Comparison of ENCODE assay signal across 8 mouse cellular contexts in genomic region chr9:92499710-92500410, GRCm38 (mm10). TPM values are rescaled to one million over a fixed set of nuclear protein-coding genes. Genes with fewer than 3 reads are reported as not detected.
DNase-seq lines count a peak whose midpoint lies in the region; ATAC-seq and TF ChIP-seq lines count a peak whose summit lies in the region.

No protein-coding gene starts in this region.

- no peak overlapping the region for H3K4me2 ChIP-seq in heart, embryonic 12.5 days
- H3K4me2 ChIP-seq in midbrain, embryonic 11.5 days: no peak overlapping the region

- intact Hi-C loops in left cerebral cortex, adult 2 months (cut with DNase I): loop anchor here (1.0 to 10.0 kb wide), 3 partner anchors 111 to 575 kb away; no protein-coding TSS in a partner anchor

- ATAC-seq in heart, embryonic 12.5 days (ENCODE audit: insufficient number of reproducible peaks, low FRiP score): no peak
- peak; percentile 83 for ATAC-seq in inflammation-experienced regulatory T-cells, adult 6 months
- ATAC-seq in midbrain, embryonic 11.5 days (ENCODE audit: low FRiP score): peak; percentile 86

- no peaks in the 10 kb centered on the region for H3K36me3 ChIP-seq in heart, embryonic 12.5 days
- no peaks in the 10 kb centered on the region for H3K36me3 ChIP-seq in midbrain, embryonic 11.5 days (ENCODE audit: control insufficient read depth, insufficient read depth, low read length)

- no peak overlapping the region for H3K9ac ChIP-seq in heart, embryonic 12.5 days
- H3K9ac ChIP-seq in midbrain, embryonic 11.5 days (ENCODE audit: low read length): no peak overlapping the region

- TF ChIP-seq CTCF in left cerebral cortex, adult 2 months (IDR thresholded peaks at IDR 0.05): peak; percentile 89

- WGBS in heart, embryonic 12.5 days: 43% methylated on average over 12 of the region's 12 CpGs
- WGBS in midbrain, embryonic 11.5 days: 43% methylated on average over 12 of the region's 12 CpGs

- no peaks in the 10 kb centered on the region for H3K27me3 ChIP-seq in heart, embryonic 12.5 days (replicated peaks)
- H3K27me3 ChIP-seq in midbrain, embryonic 11.5 days (ENCODE audit: control insufficient read depth, insufficient read depth, low read length): no peaks in the 10 kb centered on the region

- no peaks in the 10 kb centered on the region for H3K4me1 ChIP-seq in heart, embryonic 12.5 days (replicated peaks)
- H3K4me1 ChIP-seq in midbrain, embryonic 11.5 days (ENCODE audit: control insufficient read depth, insufficient read depth, low read length): no peaks in the 10 kb centered on the region

- peak; percentile 95 for DNase-seq in heart, adult 11 months
- peak; percentile 71 for DNase-seq in cerebellum, adult 8-10 months
- DNase-seq in frontal cortex, adult 2 months (ENCODE audit: extremely low spot score in 1 of 2, low spot score in 1 of 2): peak; percentile 38 to 93
- peak; percentile 73 to 88 for DNase-seq in left cerebral cortex, adult 2 months (ENCODE audit: extremely low spot score in 1 of 2, low spot score in 2 of 2)
- DNase-seq in midbrain, embryonic 11.5 days (ENCODE audit: low spot score, missing footprints): peak; percentile 96
- peak; percentile 37 to 78 for DNase-seq in spleen, adult 18-20 months

- no peaks in the 10 kb centered on the region for H3K9me3 ChIP-seq in heart, embryonic 12.5 days (replicated peaks)
- no peaks in the 10 kb centered on the region for H3K9me3 ChIP-seq in midbrain, embryonic 11.5 days (ENCODE audit: control insufficient read depth, low read length)

- H3K4me3 ChIP-seq in heart, embryonic 12.5 days: no peak overlapping the region
- H3K4me3 ChIP-seq in left cerebral cortex, adult 2 months: no peak overlapping the region
- H3K4me3 ChIP-seq in midbrain, embryonic 11.5 days (ENCODE audit: low read depth, low read length): no peak overlapping the region

- no peak overlapping the region for H3K27ac ChIP-seq in heart, embryonic 12.5 days (ENCODE audit: poor library complexity, severe bottlenecking)
- H3K27ac ChIP-seq in left cerebral cortex, adult 2 months: no peak overlapping the region
- no peak overlapping the region for H3K27ac ChIP-seq in midbrain, embryonic 11.5 days (ENCODE audit: low read depth, low read length)

RNA-seq across cellular contexts. Expression of gene Plod2, which starts 42.2 kb away (rescaled TPM):
- 47.1 and 48.6 TPM in 2 replicates for polyA plus RNA-seq in heart, embryonic 12.5 days (2016; fragmentation: Nextera tagmentation; extraction: Ambion mirVana)
- 10.9 and 11.0 TPM in 2 replicates for polyA plus RNA-seq in frontal cortex, adult 2 months (2012; rRNA removed)
- 1 to 10 TPM; 2.9 to 8.6 (median 3.7) TPM for polyA plus RNA-seq in inflammation-experienced regulatory T-cells, adult 6 months (2017; shearing (Covaris generic))
- total RNA-seq in left cerebral cortex, adult 2 months (2021): 1 to 10 TPM; 4.4 to 5.5 TPM
- 25.2 and 26.6 TPM in 2 replicates for polyA plus RNA-seq in midbrain, embryonic 11.5 days (2014; fragmentation: Nextera tagmentation; extraction: Ambion mirVana)

RNA-seq across cellular contexts. Expression of gene Plscr4, which starts 42.7 kb away (rescaled TPM):
- polyA plus RNA-seq in heart, embryonic 12.5 days (2016; fragmentation: Nextera tagmentation; extraction: Ambion mirVana): 2.9 and 3.9 TPM in 2 replicates
- 4.9 and 5.6 TPM in 2 replicates for polyA plus RNA-seq in frontal cortex, adult 2 months (2012; rRNA removed)
- polyA plus RNA-seq in inflammation-experienced regulatory T-cells, adult 6 months (2017; shearing (Covaris generic)): 1 to 10 TPM; 3.0 to 4.1 (median 3.3) TPM
- total RNA-seq in left cerebral cortex, adult 2 months (2021): 1 to 10 TPM; 1.4 to 1.7 TPM
- 1.1 and 1.2 TPM in 2 replicates for polyA plus RNA-seq in midbrain, embryonic 11.5 days (2014; fragmentation: Nextera tagmentation; extraction: Ambion mirVana)
